Mouse (Mus musculus): ENCODE results near the gene Tal1. TPM values are rescaled to one million over a fixed set of nuclear protein-coding genes. Genes with fewer than 3 reads are reported as not detected.

Gene Tal1
- total RNA-seq (2021) = 1 to 10 TPM; 1.3 to 1.4 TPM
- long read RNA-seq, experiment 1, partial matches to known transcripts = 0 of 1 reads
- long read RNA-seq, experiment 1, other reads (novel, unspliced or antisense) = 1 of 1 reads
- long read RNA-seq, experiment 2 = 0 reads

DNA sequence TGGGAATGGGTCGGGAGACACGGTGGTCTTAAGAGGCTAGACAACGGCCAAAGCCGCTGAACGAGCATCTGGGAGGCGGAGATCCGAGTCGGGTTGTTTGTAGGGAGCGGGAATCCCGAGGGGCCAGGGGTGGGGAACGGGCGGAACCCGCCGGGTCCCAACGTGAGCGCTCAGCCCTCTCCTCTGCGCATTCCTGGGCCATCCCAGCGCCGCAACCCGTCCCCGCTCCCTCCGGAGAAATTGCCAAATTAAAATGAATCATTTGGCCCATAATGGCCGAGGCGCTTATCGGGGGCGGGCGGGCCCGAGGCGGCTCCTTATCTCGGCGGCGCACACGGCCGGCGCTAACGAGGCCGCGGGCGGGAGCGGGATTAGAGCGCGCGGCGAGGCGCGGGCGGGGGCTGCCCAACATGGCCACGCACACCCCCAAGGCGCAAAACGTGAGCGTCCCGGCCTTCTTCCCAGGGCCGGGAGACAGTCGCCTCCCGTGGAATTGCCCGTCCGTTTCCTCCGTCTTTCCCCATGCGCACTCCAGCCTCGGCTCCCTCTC is at the start of gene Tal1:
Gene Tal1, plus strand, starts transcription at position 56 of the 550 bp plus-strand sequence.
- no peak for DNase-seq (ENCODE audit: low spot score in 2 of 2)

DNA sequence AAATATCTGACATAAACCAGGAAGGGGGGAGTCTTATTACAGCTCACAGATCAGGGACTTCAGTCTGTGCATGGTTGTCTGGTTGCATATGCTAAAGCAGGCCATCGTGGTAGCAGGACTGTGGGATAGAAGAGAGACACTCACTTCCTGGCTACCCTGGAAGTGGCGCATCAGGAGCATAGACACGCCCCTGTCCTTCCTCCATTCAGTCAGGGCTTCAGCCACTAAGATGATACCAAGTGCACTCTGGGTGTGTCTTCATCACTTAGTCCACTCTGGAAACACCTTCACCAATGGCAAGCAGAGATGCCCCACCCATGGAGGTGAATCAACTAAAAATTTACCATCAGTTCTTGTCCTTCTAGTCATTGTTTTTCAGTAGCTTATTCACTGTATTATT is 42.0 kb upstream of the Tal1 start:
- no peak for DNase-seq (ENCODE audit: low spot score in 2 of 2)

DNA sequence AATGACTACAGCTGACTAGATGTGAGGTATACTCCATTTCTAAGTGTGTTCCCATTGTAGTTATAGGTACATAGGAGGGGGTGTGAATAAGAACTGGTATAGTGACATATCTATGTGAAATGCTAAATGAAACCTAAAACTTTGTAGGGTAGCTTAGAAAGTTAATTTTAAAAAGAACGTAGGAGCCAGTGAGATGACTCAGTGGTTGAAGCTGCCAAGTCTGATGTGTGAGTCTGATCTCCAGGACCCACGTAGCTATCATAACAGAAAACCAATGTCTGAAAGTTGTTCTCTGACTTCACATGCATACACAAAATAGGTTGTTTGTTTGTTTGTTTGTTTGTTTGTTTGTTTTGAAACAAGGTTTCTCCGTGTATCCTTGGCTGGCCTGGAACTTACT is 36.2 kb upstream of the Tal1 start:
- peak in 1 of 2 experiments; percentile 18 for DNase-seq (ENCODE audit: low spot score in 2 of 2)

DNA sequence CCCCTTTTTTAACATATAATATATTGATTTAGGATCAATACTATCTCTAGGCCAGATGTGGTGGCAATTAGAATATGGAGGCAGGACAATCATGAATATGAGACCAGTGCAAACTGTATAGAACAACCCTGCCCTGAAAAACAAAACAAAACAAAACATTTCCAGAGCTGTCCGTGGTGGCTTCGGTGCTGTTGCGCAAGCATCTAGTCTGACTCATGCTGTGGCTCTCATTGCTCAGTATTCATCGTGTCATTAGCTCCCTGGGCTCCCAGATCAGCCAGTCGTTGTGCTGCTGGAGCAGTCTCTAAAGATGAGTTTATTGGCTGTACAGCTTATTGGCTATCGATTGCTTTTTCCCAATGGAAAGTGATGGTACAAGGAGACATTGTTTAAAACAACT is 21.2 kb upstream of the Tal1 start:
- no peak for DNase-seq (ENCODE audit: low spot score in 2 of 2)

DNA sequence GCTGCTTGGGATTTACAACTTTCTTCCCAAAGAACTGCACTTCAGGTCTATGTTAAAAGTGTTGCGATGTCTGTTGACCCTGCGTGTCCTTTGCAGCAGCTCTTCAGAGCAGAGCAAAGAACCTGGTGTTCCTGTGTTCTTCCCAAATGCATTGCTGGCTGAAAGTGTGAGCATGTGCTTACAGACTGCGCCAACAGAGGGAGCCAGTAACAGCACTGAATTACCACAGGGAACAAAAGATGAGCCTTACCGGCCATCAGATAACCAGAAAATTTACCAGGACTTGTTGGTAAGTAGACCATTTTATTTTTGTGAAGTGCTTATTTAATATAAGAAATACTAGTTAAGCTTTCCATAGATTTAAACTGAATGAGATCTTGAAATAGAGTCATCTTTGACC is 18.0 kb upstream of the Tal1 start:
- peak in 1 of 2 experiments; percentile 62 for DNase-seq (ENCODE audit: low spot score in 2 of 2)

DNA sequence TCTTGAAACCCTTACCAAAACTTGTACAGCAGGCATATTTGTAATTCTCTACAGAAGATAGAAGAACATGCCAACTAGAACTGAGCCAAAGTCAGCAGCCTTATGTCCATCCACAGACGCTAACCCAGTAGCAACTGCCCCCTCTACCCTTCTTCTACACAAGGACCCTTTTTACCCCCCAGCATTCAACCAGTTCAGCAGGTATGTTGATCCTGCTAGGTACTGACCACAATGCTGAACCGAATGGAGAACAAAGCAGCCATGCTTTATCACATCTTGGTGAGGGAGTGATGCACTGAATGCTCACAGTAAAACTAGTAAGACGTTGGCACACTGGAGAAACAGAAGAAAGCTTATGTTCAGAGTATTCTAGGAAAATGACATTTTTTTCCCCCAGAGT is 10.6 kb upstream of the Tal1 start:
- no peak for DNase-seq (ENCODE audit: low spot score in 2 of 2)

DNA sequence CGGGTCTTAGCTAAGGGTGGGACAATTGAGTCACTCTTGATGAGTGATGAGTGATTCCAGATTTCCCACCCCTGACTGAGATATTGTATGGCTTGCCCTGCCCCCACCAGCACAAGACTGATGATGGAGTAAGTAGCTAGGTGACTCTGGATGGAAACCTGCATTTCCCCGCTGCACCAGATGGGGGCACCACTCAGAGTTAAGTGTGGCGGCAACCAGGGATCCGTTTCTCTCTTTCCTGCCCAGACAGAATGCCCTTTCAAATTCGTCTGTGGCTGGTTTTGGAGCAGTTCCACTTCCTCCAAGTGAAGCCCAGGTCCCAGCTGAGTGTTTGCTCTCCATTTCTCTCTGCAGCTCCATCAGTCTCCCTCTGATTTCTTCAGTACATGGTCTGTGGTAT is 8.5 kb upstream of the Tal1 start:
- DNase-seq (ENCODE audit: low spot score in 2 of 2) = peak in 1 of 2 experiments; percentile 40

DNA sequence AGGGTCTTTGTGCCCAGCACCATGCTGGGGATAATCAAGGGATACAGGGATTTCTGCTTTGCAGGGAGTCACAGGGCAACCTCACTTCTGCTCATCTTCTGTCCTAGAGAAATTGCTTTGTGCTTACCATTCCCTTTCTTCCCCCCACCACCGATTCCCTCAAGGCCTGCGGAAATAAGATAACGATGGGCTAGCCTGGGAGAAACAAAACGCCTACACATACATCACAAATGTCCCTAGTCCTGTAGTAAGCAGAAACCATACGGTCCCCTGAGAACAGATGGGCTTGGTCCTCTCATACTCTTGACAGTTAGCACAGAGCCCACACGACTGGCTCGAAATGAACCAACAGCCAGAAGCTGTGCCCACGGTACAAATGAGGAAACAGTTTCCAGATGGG is 8.0 kb upstream of the Tal1 start:
- DNase-seq (ENCODE audit: low spot score in 2 of 2) = no peak

DNA sequence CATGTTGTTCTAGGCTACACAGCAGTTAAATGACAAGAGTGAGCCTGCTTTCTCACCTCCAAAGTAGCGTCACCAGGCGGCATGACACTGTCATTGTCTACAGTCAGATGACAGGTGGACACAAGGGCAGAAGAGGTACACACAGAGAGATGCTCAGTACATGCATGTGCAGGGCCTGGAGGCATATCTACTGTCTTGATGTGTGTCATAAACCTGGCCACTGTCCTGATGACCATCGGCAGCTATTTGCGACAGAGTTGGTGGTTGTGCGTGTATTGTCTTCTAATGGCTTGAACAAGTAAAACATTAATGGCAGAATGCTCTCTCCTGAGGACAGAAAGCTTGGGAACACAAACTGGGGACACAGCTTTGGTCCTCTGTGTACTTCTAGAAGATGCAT is 5.0 kb upstream of the Tal1 start:
- DNase-seq (ENCODE audit: low spot score in 2 of 2) = no peak

DNA sequence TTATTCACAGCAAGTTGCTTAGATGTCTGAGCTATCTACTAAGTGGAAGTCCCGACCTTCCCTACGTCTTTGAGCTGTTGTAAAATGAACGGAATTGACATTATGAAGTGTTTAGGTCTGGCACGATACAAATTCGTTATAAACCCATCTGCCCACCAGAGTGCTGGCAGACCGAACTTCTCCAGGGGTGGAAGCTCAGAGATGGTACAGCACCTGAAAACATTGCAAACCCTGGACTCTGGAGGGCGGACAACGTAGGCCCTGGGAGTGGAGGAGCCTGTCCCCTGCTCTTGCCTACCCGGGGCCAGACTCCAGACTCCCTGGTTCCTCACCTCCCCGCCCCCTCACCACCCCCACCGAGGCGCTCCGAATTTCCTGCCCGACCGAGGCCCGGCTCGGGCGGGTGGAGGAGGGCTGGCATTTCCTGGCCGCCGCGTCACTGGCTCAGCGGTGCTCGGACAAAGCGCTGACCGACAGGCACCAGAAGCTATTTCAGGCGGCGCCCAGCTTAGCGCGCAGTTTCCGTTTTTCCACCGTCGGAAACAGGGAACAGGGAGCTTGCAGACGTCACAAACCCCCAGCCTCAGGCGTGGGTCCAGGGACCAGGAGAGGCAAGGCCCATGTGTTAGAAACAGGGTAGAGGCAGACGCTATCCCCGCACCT is 3.8 kb upstream of the Tal1 start:
- DNase-seq (ENCODE audit: low spot score in 2 of 2) = no peak

DNA sequence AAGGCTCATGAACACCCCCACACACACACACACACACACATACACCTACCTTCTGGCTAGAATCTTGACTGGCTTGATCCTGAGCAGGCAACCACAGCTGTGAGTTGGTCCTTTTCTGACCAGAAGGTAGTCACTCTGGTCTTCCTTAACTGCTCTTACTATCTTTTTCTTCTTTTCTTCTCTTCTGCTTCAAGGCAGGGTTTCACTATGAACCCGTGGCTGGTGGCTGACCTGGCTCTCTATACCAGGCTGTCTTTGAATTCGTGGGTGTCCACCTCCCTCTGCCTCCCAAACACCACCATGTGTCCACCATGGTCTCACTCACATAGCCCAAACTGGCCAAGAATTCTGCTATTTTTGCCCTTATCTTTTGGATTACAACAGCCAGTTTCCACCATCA is 1.2 kb upstream of the Tal1 start:
- no peak for DNase-seq (ENCODE audit: low spot score in 2 of 2)

DNA sequence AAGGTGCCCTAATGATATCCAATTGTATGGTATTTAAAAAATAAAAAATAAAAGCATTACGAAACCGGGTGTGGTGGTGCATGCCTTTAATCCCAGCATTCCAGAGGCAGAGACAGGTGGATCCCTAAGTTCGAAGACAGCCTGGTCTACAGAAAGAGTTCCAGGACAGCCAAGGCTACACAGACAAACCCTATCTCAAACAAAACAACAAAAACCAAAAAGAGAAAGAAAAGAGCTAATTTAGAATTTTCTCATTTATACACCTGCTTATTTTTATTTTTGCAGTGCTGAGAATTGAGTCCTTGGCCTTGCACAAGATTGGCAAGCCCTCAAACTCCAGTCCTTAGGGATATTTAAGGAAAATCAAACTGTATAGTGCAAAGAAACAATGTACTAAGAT is 535 bp upstream of the Tal1 start:
- no peak for DNase-seq (ENCODE audit: low spot score in 2 of 2)

DNA sequence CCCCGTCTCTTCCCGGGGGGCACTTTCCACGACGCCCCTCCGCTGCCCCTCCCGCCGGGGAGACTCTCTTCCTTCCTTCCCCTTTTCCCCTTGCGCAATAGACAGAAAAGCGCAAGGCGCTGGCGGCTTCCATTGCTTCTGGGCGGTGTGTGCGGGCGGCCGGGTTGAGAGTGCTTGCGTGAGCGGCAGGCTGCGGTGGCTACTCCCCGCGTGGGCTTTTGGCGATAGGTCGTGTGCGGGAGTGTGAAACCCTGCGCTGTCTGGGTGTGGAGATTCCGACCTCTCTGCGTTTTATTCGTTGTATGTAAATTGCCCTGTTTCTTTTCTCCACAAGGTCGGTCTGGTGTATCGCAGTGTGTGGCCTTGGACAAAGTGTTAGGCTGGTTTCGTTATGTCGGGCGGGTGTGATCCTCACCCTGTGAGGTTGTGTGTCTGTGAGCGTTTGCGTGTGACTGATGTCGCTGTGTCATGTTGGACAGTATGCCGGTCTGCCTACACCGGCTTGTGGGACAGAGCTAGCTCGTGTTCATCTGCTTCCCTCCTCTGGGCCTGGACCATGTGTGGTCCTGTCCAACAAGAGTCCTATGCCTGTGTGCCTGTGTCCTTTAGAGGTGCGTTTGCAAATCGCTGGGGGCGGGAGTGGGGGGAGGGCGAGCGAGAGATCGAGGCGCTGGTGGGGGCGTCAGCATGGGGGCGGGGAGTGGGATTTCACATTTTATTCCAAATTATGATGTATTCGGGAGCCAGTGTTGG is 871 bp downstream of the Tal1 start:
- peak in 1 of 2 experiments; percentile 24 for DNase-seq (ENCODE audit: low spot score in 2 of 2)

DNA sequence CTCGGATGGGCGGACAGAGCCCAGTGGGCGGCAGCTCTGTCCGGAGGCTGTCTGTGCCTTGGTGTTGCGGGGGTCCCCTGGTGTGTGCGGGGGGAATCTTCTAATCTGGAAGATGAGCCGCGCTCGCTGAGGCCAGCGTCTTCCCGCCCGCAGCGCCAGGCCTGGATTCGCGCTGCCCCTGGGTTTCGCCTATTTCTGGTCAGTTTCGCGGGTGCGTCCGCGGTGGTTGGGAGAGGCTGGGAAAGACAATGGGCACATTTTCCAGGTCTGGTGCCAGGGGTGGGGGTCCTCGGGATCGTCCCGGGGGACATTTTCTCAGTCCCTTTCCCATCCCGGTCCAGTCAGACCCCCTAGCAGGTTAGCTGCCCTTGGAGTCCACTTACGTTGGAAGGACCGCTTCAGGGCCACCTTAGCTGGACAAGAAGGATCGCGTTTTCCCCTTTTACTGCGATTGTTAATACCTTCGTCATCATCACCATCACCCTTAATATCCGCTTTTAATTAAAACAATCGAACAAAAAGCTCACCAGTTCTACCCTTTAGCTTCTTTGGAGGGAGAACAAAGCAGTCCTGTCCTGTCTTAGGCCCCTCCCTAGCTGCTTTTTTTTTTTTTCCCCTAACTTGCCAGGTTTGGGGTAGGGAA is 1.6 kb downstream of the Tal1 start:
- DNase-seq (ENCODE audit: low spot score in 2 of 2) = no peak

DNA sequence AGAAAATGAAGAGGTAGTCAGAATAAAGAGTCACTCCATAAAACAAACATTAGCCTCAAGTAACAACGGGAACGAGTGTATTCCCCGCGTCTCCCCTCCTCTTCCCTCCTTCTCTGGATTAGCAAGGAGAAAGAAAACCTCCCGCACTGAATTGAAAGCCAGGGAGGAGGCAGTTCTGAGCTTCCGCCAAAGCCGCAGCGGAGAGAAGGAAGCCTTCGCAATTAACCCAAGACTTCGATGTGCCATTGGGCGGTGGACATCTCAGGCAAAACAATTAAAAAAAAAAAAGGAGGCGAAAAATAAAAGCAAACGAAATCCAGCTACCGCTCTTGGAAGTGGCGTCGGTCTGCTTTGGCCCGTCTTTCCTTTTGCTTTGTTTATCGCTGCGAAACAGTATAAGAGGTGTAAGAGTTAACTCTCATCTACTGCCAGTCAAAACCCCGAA is 2.1 kb downstream of the Tal1 start:
- no peak for DNase-seq (ENCODE audit: low spot score in 2 of 2)

DNA sequence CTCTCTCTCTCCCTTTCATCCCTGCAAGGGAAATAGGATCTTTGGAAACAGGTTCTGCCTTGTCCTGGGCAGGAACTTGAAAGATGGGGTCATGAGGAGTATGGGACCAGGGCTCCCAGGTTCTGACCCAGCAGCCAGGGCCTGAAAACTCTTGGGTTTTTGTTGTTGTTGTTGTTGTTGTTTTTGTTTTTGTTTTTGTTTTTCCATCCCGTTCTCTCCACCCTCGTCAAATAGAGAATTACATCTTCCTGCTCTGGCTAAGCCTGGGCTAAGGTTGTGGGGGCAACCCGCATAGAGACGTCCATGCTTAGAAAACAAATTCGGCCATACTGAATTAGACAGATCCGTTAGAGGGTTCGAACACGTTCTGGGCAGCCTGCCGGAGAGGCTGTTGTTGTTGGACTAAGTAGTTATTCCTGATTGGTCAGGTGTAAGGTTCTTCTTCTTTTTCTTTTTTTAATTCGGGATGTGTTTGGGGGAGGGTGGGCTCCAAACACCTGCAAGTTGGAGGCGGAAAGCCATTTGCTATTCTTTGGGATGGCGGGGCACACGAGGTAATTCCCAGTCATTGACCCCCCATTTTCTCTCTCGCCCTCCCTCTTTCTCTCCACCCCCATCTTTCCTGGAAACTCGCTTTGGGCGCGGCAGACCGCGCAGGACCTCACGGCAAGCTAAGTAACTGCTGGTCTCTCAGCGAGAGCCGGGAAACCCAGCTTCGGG is 2.8 kb downstream of the Tal1 start:
- no peak for DNase-seq (ENCODE audit: low spot score in 2 of 2)

DNA sequence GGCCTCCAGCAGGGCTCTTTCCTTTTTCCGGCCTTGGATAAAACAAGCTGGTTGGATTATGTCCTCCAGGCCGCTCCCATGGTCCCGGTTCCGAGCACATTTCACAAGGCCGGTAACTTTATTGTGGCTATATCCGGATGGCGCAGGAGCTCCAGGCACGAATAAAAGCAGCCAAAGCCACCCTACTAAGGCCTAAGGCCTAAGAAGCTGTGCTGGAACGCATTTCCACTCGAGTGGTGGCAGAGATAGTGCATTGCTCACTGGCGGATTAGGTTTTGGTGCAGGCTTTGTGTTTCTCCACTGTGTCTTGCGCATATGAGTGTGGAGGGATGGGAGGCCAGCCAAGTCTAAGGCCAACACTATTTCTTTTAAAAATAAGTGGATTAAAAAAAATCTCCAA is 3.6 kb downstream of the Tal1 start:
- no peak for DNase-seq (ENCODE audit: low spot score in 2 of 2)

DNA sequence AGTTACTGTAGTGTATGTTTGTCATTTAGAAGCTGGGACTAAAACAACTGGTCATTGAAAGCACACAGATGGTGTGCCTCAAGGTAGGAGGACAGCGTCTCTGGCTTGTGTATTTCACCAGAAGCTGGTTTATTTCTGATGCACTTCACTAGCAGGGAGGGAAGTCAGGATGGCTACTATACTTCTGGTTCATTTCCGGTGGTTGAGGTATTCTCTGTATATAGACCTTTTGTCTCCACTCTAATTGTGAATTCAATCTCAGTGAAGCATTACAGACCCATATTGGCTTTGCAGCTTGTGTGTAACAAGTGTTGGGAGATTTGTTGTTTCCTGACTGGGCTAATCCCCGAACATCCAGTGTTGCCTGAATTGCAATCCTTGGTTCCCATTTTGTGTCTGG is 4.5 kb downstream of the Tal1 start:
- no peak for DNase-seq (ENCODE audit: low spot score in 2 of 2)

DNA sequence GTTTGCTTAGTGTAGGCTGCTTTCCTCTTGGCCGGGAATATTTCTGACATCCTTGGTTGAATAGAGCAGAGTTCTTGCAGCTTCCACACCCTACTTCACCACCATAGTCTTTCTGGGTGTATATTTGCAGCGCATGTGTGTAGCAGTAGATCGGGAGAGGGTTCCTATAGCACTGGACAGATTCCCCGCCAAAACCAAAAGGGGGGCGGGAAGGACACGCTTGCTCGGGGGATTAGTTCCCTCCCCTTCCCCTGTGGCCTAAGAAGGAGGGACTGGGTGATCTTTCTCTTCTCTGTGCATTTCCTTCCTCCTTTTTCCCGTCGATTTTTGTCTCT is 6.3 kb downstream of the Tal1 start:
- DNase-seq (ENCODE audit: low spot score in 2 of 2) = no peak

DNA sequence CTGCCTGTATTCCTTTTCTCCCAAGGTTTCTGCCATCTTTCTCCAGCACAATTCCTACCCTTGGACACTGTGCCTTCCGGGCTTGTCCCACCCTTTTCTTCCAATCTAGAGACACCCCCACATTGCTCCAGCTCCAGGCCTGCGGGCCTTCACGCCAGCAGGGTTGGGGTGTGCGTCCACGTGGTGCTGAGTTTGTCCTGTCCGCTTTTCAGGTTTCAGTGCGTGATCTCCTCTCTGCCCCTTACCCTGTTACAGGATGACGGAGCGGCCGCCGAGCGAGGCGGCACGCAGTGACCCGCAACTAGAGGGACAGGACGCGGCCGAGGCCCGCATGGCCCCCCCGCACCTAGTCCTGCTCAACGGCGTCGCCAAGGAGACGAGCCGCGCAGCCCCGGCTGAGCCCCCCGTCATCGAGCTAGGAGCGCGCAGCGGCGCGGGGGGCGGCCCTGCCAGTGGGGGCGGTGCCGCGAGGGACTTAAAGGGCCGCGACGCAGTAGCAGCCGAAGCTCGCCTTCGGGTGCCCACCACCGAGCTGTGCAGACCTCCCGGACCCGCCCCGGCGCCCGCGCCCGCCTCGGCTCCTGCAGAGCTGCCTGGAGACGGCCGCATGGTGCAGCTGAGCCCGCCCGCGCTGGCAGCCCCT is 6.8 kb downstream of the Tal1 start:
- peak in 1 of 2 experiments; percentile 7 for DNase-seq (ENCODE audit: low spot score in 2 of 2)
